Mouse (Mus musculus) heart, embryonic 14.5 days (tissue): ENCODE data around the gene Hoxc4. TPM values are rescaled to one million over a fixed set of nuclear protein-coding genes. Genes with fewer than 3 reads are reported as not detected.

Experiments used
- microRNA counts: library from miRNA; unstranded; fragments of <30 nt; microRNA quantifications from one replicate; lab custom pipeline; 2016
- microRNA-seq: library from miRNA; unstranded; fragments of <30 nt; microRNA quantifications from one replicate; pipeline ENCODE4, GENCODE M21; 2016
- polyA plus RNA-seq: library from polyadenylated mRNA; unstranded; fragments of >200 nt; fragmentation: Nextera tagmentation; extraction: Ambion mirVana; gene quantifications from 2 replicates; pipeline ENCODE4 v1.2.1, GENCODE M21; 2014

Hoxc4 gene
- polyA plus RNA-seq, 1 experiment from 2014 or later = 0.30 TPM

MicroRNAs within 50 kb of the gene (microRNA counts, 519-probe panel; counts per million panel counts)
- microRNA mmu-miR-615-3p (lab: Ali Mortazavi, UCI) (322 counts per million, percentile 70 among the panel's probes with 10 or more counts), microRNA mmu-miR-615-5p (lab: Ali Mortazavi, UCI) (322 counts per million, percentile 70 among the panel's probes with 10 or more counts)

Small RNA genes lying within 50 kb of the gene (microRNA-seq; reads per million reads assigned to microRNA genes)
- not detected for gene Mir196a-2
- 21.8 reads per million, percentile 32 among the genes with 10 or more reads in this experiment for gene Mir615

Other genes with a start within 250 kb of the Hoxc4 start
- not detected in 2 replicates for gene Hoxc13, start 97.8 kb upstream of the Hoxc4 start, polyA plus RNA-seq
- gene Hoxc12, start 82.2 kb upstream of the Hoxc4 start, polyA plus RNA-seq = not detected in 2 replicates
- gene Hoxc11, start 64.5 kb upstream of the Hoxc4 start, polyA plus RNA-seq = not detected in 2 replicates
- gene Hoxc10, start 52.1 kb upstream of the Hoxc4 start, polyA plus RNA-seq = not detected in 2 replicates
- gene Hoxc5, start 51.5 kb upstream of the Hoxc4 start, polyA plus RNA-seq = 0.07 TPM in 1 of 2 replicates, not detected in the other
- not detected in 2 replicates for gene Hoxc9, start 42.5 kb upstream of the Hoxc4 start, polyA plus RNA-seq
- gene Hoxc8, start 28.3 kb upstream of the Hoxc4 start, polyA plus RNA-seq = not detected in 2 replicates
- gene Hoxc6, start 20.7 kb upstream of the Hoxc4 start, polyA plus RNA-seq = 0.15 and 0.22 TPM in 2 replicates
- gene Smug1, start 148.2 kb downstream of the Hoxc4 start, polyA plus RNA-seq = 17.8 and 18.6 TPM in 2 replicates
- 105 and 108 TPM in 2 replicates for gene Cbx5, start 220.9 kb downstream of the Hoxc4 start, polyA plus RNA-seq
- gene Hnrnpa1, start 221.5 kb downstream of the Hoxc4 start, polyA plus RNA-seq = 425 and 457 TPM in 2 replicates
- 1.8 and 2.2 TPM in 2 replicates for gene Nfe2, start 239.5 kb downstream of the Hoxc4 start, polyA plus RNA-seq